Mouse (Mus musculus): ENCODE results near the gene Agrp. TPM values are rescaled to one million over a fixed set of nuclear protein-coding genes. Genes with fewer than 3 reads are reported as not detected.

The Agrp gene
- polyA plus RNA-seq, 1 experiment from 2014 or later, result 0.73 TPM

DNA sequence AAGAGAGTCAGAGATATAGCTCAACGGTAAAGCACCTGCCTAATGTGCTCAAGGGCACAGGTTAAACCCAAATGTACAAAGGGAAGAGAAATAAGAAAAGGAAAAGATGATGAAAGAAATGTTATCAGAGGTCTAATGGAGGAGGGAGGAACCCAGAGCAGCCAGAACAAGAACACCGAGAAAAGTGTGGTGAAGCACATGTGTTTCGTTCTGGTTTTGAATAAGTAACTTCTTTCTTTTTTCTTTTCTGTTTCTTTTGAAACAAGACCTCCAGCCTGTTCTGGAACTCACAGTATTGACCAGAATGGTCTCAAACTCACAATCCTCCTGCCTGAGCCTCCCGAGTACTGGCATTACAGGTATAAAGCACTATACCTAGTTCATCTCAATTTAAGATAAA is 7.9 kb downstream of the Agrp start:
- H3K27ac ChIP-seq (replicated peaks; ENCODE audit: low read depth, low read length), result no peak overlapping the region
- WGBS, result 90% methylated on average over 4 of the region's 4 CpGs
- no peak overlapping the region for H3K9ac ChIP-seq (ENCODE audit: low read length)
- no peak overlapping the region for H3K4me2 ChIP-seq (ENCODE audit: low read depth, severe bottlenecking)
- no peaks in the 10 kb centered on the region for H3K9me3 ChIP-seq (ENCODE audit: control insufficient read depth, low read length)
- no peaks in the 10 kb centered on the region for H3K27me3 ChIP-seq (ENCODE audit: control insufficient read depth, insufficient read depth, low read length)
- H3K4me3 ChIP-seq (ENCODE audit: low read depth, low read length), result no peak overlapping the region
- ATAC-seq (ENCODE audit: insufficient number of reproducible peaks, low FRiP score, low TSS enrichment, low read depth) (no peak), DNase-seq (ENCODE audit: low spot score) (no peak)
- peaks cover 3% of the 10 kb centered on the region; the same call in 1 of the 2 replicates for H3K36me3 ChIP-seq (ENCODE audit: control insufficient read depth, insufficient read depth, low read length)
- H3K4me1 ChIP-seq (ENCODE audit: control insufficient read depth, insufficient read depth, low read length), result peaks cover 13% of the 10 kb centered on the region

GRCm38 (mm10) chr8:105626086-105626485 is 11.1 kb downstream of the Agrp start:
- Histone ChIP-seq H3K4me1 (ENCODE audit: control insufficient read depth, insufficient read depth, low read length) (peaks cover 40% of the 10 kb centered on the region), H3K36me3 (ENCODE audit: control insufficient read depth, insufficient read depth, low read length) (peaks cover 3% of the 10 kb centered on the region; the same call in 1 of the 2 replicates), H3K4me2 (ENCODE audit: low read depth, severe bottlenecking) (no peak overlapping the region), H3K9me3 (ENCODE audit: control insufficient read depth, low read length) (no peaks in the 10 kb centered on the region), H3K9ac (ENCODE audit: low read length) (no peak overlapping the region), H3K4me3 (ENCODE audit: low read depth, low read length) (no peak overlapping the region), H3K27ac (replicated peaks; ENCODE audit: low read depth, low read length) (peak overlapping the region; percentile 81; the same call in 1 of the 2 replicates), H3K27me3 (ENCODE audit: control insufficient read depth, insufficient read depth, low read length) (no peaks in the 10 kb centered on the region)
- no peak for ATAC-seq (ENCODE audit: insufficient number of reproducible peaks, low FRiP score, low TSS enrichment, low read depth)
- 78% methylated on average over 1 of the region's 1 CpGs for WGBS
- no peak for DNase-seq (ENCODE audit: low spot score)

DNA sequence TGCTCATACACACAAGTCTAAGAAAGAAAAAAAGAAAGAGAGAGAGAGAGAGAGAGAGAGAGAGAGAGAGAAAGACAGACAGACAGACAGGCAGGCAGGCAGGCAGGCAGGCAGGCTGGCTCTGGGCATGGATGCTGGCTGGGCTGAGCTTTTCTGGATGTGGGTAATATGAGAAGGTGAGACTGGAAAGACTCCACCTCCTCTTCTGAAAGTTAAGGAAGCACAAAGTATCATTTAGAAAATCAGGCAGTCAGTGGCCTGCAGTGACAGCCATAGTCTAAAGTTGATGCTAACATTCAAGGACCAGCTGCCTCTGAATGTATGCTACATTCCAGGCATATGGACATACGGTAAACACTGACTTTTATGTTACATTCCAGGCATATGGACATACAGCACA is 12.4 kb downstream of the Agrp start:
- ATAC-seq (ENCODE audit: insufficient number of reproducible peaks, low FRiP score, low TSS enrichment, low read depth) (no peak), DNase-seq (ENCODE audit: low spot score) (peak; percentile 56)
- H3K4me3 ChIP-seq (ENCODE audit: low read depth, low read length), result no peak overlapping the region; the same call in 1 of the 2 replicates
- no peaks in the 10 kb centered on the region for H3K27me3 ChIP-seq (ENCODE audit: control insufficient read depth, insufficient read depth, low read length)
- peaks cover 4% of the 10 kb centered on the region; the same call in 1 of the 2 replicates for H3K36me3 ChIP-seq (ENCODE audit: control insufficient read depth, insufficient read depth, low read length)
- H3K9me3 ChIP-seq (ENCODE audit: control insufficient read depth, low read length), result no peaks in the 10 kb centered on the region
- 32% methylated on average over 1 of the region's 1 CpGs for WGBS
- peak overlapping the region; percentile 35 for H3K4me2 ChIP-seq (ENCODE audit: low read depth, severe bottlenecking)
- H3K4me1 ChIP-seq (ENCODE audit: control insufficient read depth, insufficient read depth, low read length), result peaks cover 40% of the 10 kb centered on the region
- H3K9ac ChIP-seq (ENCODE audit: low read length), result no peak overlapping the region
- peak overlapping the region; percentile 81 for H3K27ac ChIP-seq (replicated peaks; ENCODE audit: low read depth, low read length)

DNA sequence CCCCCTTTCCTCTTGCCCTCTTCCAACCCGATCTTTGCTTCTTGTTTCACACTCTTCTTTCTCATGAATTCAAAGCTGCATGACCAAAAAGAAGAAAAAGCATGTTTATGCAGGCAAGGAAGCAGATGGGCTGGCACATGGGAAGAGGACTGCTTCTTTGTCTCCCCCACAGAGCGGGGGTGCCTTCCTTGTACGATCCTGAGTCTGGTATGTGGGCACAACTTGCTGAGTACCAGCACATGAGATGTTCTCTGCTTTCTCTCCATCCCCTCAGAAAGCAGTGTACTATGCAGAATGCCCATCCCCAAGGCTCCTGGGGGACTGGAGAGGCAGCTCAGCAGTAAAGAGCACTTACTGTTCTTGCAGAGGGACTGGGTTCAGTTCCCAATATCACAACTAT is 12.8 kb downstream of the Agrp start:
- DNase-seq (ENCODE audit: low spot score) (no peak), ATAC-seq (ENCODE audit: insufficient number of reproducible peaks, low FRiP score, low TSS enrichment, low read depth) (no peak)
- Histone ChIP-seq H3K4me2 (ENCODE audit: low read depth, severe bottlenecking) (peak overlapping the region; percentile 35), H3K27me3 (ENCODE audit: control insufficient read depth, insufficient read depth, low read length) (no peaks in the 10 kb centered on the region), H3K36me3 (ENCODE audit: control insufficient read depth, insufficient read depth, low read length) (peaks cover 5% of the 10 kb centered on the region; the same call in 1 of the 2 replicates), H3K4me3 (ENCODE audit: low read depth, low read length) (no peak overlapping the region; the same call in 1 of the 2 replicates), H3K9me3 (ENCODE audit: control insufficient read depth, low read length) (no peaks in the 10 kb centered on the region), H3K4me1 (ENCODE audit: control insufficient read depth, insufficient read depth, low read length) (peaks cover 40% of the 10 kb centered on the region), H3K9ac (ENCODE audit: low read length) (peak overlapping the region; percentile 18; the same call in 1 of the 2 replicates), H3K27ac (replicated peaks; ENCODE audit: low read depth, low read length) (peak overlapping the region; percentile 81)
- 48% methylated on average over 3 of the region's 3 CpGs for WGBS

GRCm38 (mm10) chr8:105623679-105624245 is 13.4 kb downstream of the Agrp start:
- H3K36me3 ChIP-seq (ENCODE audit: control insufficient read depth, insufficient read depth, low read length), result peaks cover 8% of the 10 kb centered on the region; the same call in 1 of the 2 replicates
- DNase-seq (ENCODE audit: low spot score) (no peak), ATAC-seq (ENCODE audit: insufficient number of reproducible peaks, low FRiP score, low TSS enrichment, low read depth) (no peak)
- H3K4me3 ChIP-seq (ENCODE audit: low read depth, low read length), result no peak overlapping the region
- H3K4me1 ChIP-seq (ENCODE audit: control insufficient read depth, insufficient read depth, low read length), result peaks cover 40% of the 10 kb centered on the region
- WGBS, result 29% methylated on average over 7 of the region's 7 CpGs
- peak overlapping the region; percentile 0; the same call in 1 of the 2 replicates for H3K4me2 ChIP-seq (ENCODE audit: low read depth, severe bottlenecking)
- peak overlapping the region; percentile 81 for H3K27ac ChIP-seq (replicated peaks; ENCODE audit: low read depth, low read length)
- H3K9me3 ChIP-seq (ENCODE audit: control insufficient read depth, low read length), result no peaks in the 10 kb centered on the region
- peak overlapping the region; percentile 12; the same call in 1 of the 2 replicates for H3K9ac ChIP-seq (ENCODE audit: low read length)
- no peaks in the 10 kb centered on the region for H3K27me3 ChIP-seq (ENCODE audit: control insufficient read depth, insufficient read depth, low read length)

DNA sequence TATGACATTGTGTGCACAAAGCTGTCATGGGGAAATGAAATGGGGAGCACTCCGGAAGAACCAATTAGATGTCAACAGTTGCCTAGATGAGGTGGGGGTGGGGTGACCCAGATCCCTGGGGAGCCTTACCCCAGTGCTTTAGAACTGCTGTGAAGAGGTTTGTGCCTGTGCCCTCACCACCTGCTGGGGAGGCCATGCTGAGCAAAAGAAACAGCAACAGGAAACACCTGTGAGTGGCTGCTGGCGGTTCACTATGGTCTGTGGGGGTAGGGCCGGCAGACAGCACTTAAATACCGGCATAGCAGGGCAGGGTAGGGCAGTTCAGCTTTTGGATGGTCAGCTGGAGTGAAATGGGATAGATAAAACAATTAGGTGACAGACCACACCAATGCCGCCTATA is 14.1 kb downstream of the Agrp start:
- no peaks in the 10 kb centered on the region for H3K27me3 ChIP-seq (ENCODE audit: control insufficient read depth, insufficient read depth, low read length)
- peak overlapping the region; percentile 21 for H3K4me2 ChIP-seq (ENCODE audit: low read depth, severe bottlenecking)
- ATAC-seq (ENCODE audit: insufficient number of reproducible peaks, low FRiP score, low TSS enrichment, low read depth) (peak; percentile 46), DNase-seq (ENCODE audit: low spot score) (peak; percentile 59)
- peaks cover 13% of the 10 kb centered on the region for H3K36me3 ChIP-seq (ENCODE audit: control insufficient read depth, insufficient read depth, low read length)
- H3K4me1 ChIP-seq (ENCODE audit: control insufficient read depth, insufficient read depth, low read length), result peaks cover 40% of the 10 kb centered on the region
- WGBS, result 11% methylated on average over 5 of the region's 5 CpGs
- no peak overlapping the region for H3K9ac ChIP-seq (ENCODE audit: low read length)
- no peak overlapping the region for H3K4me3 ChIP-seq (ENCODE audit: low read depth, low read length)
- H3K27ac ChIP-seq (replicated peaks; ENCODE audit: low read depth, low read length), result peak overlapping the region; percentile 81
- H3K9me3 ChIP-seq (ENCODE audit: control insufficient read depth, low read length), result no peaks in the 10 kb centered on the region

DNA sequence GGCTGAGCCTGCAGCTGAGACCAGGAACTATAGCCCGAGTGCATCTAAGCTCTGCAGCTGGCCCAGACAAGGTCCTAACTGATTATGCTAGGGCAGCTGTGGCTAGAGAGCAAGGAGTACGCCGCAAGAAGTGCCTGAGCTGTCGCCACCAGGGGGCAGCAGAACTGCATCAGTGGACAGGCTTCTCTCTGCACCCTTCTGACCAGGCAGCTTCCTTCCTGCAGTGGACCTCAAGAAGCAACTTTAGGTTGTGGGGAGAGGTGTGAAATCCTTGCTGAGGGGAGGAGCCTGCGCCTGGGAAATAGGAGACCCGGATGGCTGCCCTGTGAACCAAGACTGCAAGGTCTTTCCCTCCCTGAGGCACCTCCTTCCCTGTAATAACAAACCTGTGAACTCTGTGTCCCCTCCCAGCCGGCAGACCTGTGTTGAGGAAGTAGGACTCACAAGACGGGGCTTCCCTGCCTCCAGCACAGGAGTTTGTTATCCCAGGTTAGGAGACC is 14.7 kb downstream of the Agrp start:
- Histone ChIP-seq H3K4me1 (ENCODE audit: control insufficient read depth, insufficient read depth, low read length) (peaks cover 40% of the 10 kb centered on the region), H3K4me2 (ENCODE audit: low read depth, severe bottlenecking) (peak overlapping the region; percentile 21; the same call in 1 of the 2 replicates), H3K27me3 (ENCODE audit: control insufficient read depth, insufficient read depth, low read length) (no peaks in the 10 kb centered on the region), H3K4me3 (ENCODE audit: low read depth, low read length) (no peak overlapping the region), H3K9ac (ENCODE audit: low read length) (no peak overlapping the region), H3K36me3 (ENCODE audit: control insufficient read depth, insufficient read depth, low read length) (peaks cover 18% of the 10 kb centered on the region), H3K9me3 (ENCODE audit: control insufficient read depth, low read length) (no peaks in the 10 kb centered on the region), H3K27ac (replicated peaks; ENCODE audit: low read depth, low read length) (peak overlapping the region; percentile 81)
- DNase-seq (ENCODE audit: low spot score) (peak; percentile 99), ATAC-seq (ENCODE audit: insufficient number of reproducible peaks, low FRiP score, low TSS enrichment, low read depth) (peak; percentile 80)
- 2% methylated on average over 8 of the region's 8 CpGs for WGBS

DNA sequence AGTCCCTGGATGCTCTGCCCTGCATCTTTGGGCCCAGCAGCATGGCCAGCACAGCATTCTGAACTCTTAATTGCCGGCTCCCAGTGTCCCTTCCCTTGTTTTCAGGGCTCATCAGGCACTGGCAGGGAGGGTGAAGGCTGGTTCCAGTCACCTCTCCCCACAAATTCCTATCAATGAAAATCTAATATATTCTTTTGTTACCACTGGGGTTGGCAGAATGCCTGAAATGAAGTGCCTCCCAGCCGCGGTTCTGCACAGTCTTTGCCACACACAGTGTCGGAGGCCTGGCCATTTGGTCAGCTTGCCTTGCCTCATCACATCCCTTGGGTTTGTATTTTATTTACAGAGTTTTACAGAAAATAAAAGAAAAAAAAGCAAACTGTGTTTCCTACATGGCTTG is 15.4 kb downstream of the Agrp start:
- H3K9me3 ChIP-seq (ENCODE audit: control insufficient read depth, low read length), result no peaks in the 10 kb centered on the region
- no peak overlapping the region for H3K9ac ChIP-seq (ENCODE audit: low read length)
- 85% methylated on average over 4 of the region's 4 CpGs for WGBS
- DNase-seq (ENCODE audit: low spot score) (no peak), ATAC-seq (ENCODE audit: insufficient number of reproducible peaks, low FRiP score, low TSS enrichment, low read depth) (no peak)
- H3K4me2 ChIP-seq (ENCODE audit: low read depth, severe bottlenecking), result no peak overlapping the region
- H3K36me3 ChIP-seq (ENCODE audit: control insufficient read depth, insufficient read depth, low read length), result peaks cover 20% of the 10 kb centered on the region
- no peaks in the 10 kb centered on the region for H3K27me3 ChIP-seq (ENCODE audit: control insufficient read depth, insufficient read depth, low read length)
- peak overlapping the region; percentile 81; the same call in 1 of the 2 replicates for H3K27ac ChIP-seq (replicated peaks; ENCODE audit: low read depth, low read length)
- no peak overlapping the region for H3K4me3 ChIP-seq (ENCODE audit: low read depth, low read length)
- peaks cover 40% of the 10 kb centered on the region for H3K4me1 ChIP-seq (ENCODE audit: control insufficient read depth, insufficient read depth, low read length)

All from limb, embryonic 11.5 days (tissue).